Mouse (Mus musculus) embryonic facial prominence, embryonic 11.5 days (tissue): ENCODE measurements around the gene Rabl3. TPM values are rescaled to one million over a fixed set of nuclear protein-coding genes. Genes with fewer than 3 reads are reported as not detected.

Source experiments
- ATAC-seq: fragments of 200-750 bp; cut with Nextera tagmentation; replicated peaks from 2 replicates; pipeline ENCODE4 v1.8.0; 2017; ENCODE audit warnings: low read depth; ENCODE audit not compliant: insufficient number of reproducible peaks, low FRiP score, low TSS enrichment
- DNase-seq: peaks from one replicate; pipeline ENCODE4 v3.0.0-alpha.2; 2015; ENCODE audit warnings: low spot score
- H3K27ac ChIP-seq: fragments of 300-500 bp; sonication (generic); replicated peaks from 2 replicates; pipeline ENCODE4 v1.5.1; 2014; ENCODE audit warnings: mild to moderate bottlenecking, low read depth, low read length, control low read depth
- H3K27me3 ChIP-seq: fragments of 300-500 bp; sonication (generic); 2 replicates; pipeline ENCODE4 v1.6.1; 2014; ENCODE audit warnings: mild to moderate bottlenecking, low read length, moderate library complexity, mixed read lengths; ENCODE audit not compliant: control insufficient read depth, insufficient read depth
- H3K36me3 ChIP-seq: fragments of 300-500 bp; sonication (generic); replicated peaks from 2 replicates; pipeline ENCODE4 v1.6.1; 2014; ENCODE audit warnings: low read depth, mild to moderate bottlenecking, low read length, moderate library complexity, mixed read lengths; ENCODE audit not compliant: control insufficient read depth, insufficient read depth
- H3K4me1 ChIP-seq: fragments of 300-500 bp; sonication (generic); 2 replicates; pipeline ENCODE4 v1.6.1; 2014; ENCODE audit warnings: low read length, mixed read lengths; ENCODE audit not compliant: control insufficient read depth, insufficient read depth
- H3K4me2 ChIP-seq: fragments of 300-500 bp; sonication (generic); 2 replicates; pipeline ENCODE4 v1.6.1; 2014; ENCODE audit warnings: low read depth, mild to moderate bottlenecking, control low read depth, low read length, moderate library complexity
- H3K4me3 ChIP-seq: fragments of 300-500 bp; sonication (generic); 2 replicates; pipeline ENCODE4 v1.5.1; 2014; ENCODE audit warnings: low read depth, low read length, control low read depth
- H3K9ac ChIP-seq: fragments of 300-500 bp; sonication (generic); replicated peaks from 2 replicates; pipeline ENCODE4 v1.6.1; 2014; ENCODE audit warnings: mild to moderate bottlenecking, control low read depth, low read length
- H3K9me3 ChIP-seq: fragments of 300-500 bp; sonication (generic); replicated peaks from 2 replicates; pipeline ENCODE4 v1.6.1; 2016; ENCODE audit warnings: mild to moderate bottlenecking, low read length, inconsistent platforms, mixed read lengths; ENCODE audit not compliant: control insufficient read depth
- whole genome bisulfite sequencing: fragments of 180-500 bp; shearing (Covaris S2); extraction: QIAGEN DNeasy Blood & Tissue Kit; methylation state at CpG from one replicate; pipeline ENCODE4 v1.1.7; 2014; 5-methylcytosine and 5-hydroxymethylcytosine counted together
- polyA plus RNA-seq: library from polyadenylated mRNA; unstranded; fragments of >200 nt; fragmentation: Nextera tagmentation; extraction: Ambion mirVana; gene quantifications from 2 replicates; pipeline ENCODE4 v1.2.1, GENCODE M21; 2014

Gene Rabl3
- polyA plus RNA-seq, 1 experiment from 2014 or later: 41.2 TPM

GRCm38 (mm10) chr16:37532046-37532445 lies 7.6 kb upstream of the Rabl3 start:
- H3K9me3 ChIP-seq: no peaks in the 10 kb centered on the region
- H3K4me1 ChIP-seq: no peaks in the 10 kb centered on the region
- no peak overlapping the region for H3K9ac ChIP-seq
- no peak overlapping the region for H3K4me2 ChIP-seq
- DNase-seq (no peak), ATAC-seq (no peak)
- H3K4me3 ChIP-seq: no peak overlapping the region
- H3K27ac ChIP-seq: no peak overlapping the region
- 90% methylated on average over 1 of the region's 1 CpGs for WGBS
- no peaks in the 10 kb centered on the region for H3K36me3 ChIP-seq
- no peaks in the 10 kb centered on the region for H3K27me3 ChIP-seq

- no peaks in the 10 kb centered on the region for H3K27me3 ChIP-seq
- H3K9me3 ChIP-seq: no peaks in the 10 kb centered on the region
- no peak for ATAC-seq
- 85% methylated on average over 8 of the region's 8 CpGs for WGBS
- H3K4me1 ChIP-seq: no peaks in the 10 kb centered on the region
- no peak overlapping the region for H3K4me3 ChIP-seq
- DNase-seq: no peak
- no peak overlapping the region for H3K9ac ChIP-seq
- no peak overlapping the region for H3K4me2 ChIP-seq
- no peak overlapping the region for H3K27ac ChIP-seq
- no peaks in the 10 kb centered on the region for H3K36me3 ChIP-seq
Observed at GRCm38 (mm10) chr16:37533369-37534068, 6.2 kb upstream of the Rabl3 start.

- ATAC-seq (peak; percentile 66), DNase-seq (no peak)
- Histone ChIP-seq H3K27ac (no peak overlapping the region; the same call in 1 of the 2 replicates), H3K4me1 (no peaks in the 10 kb centered on the region), H3K27me3 (no peaks in the 10 kb centered on the region), H3K9ac (peak overlapping the region; percentile 93), H3K9me3 (no peaks in the 10 kb centered on the region), H3K36me3 (no peaks in the 10 kb centered on the region), H3K4me3 (peak overlapping the region; percentile 82), H3K4me2 (peak overlapping the region; percentile 81)
- under 1% methylated on average over 22 of the region's 22 CpGs for WGBS
Observed at GRCm38 (mm10) chr16:37539240-37539610, 460 bp upstream of the Rabl3 start.

GRCm38 (mm10) chr16:37540776-37541175 lies 1.1 kb downstream of the Rabl3 start:
- H3K27ac ChIP-seq: no peak overlapping the region
- 92% methylated on average over 6 of the region's 6 CpGs for WGBS

GRCm38 (mm10) chr16:37546312-37546711 lies 6.6 kb downstream of the Rabl3 start:
- no peak overlapping the region for H3K27ac ChIP-seq
- no peaks in the 10 kb centered on the region for H3K9me3 ChIP-seq
- H3K27me3 ChIP-seq: no peaks in the 10 kb centered on the region
- no peak for DNase-seq
- no peak overlapping the region for H3K4me3 ChIP-seq
- H3K9ac ChIP-seq: no peak overlapping the region
- no peak for ATAC-seq
- H3K36me3 ChIP-seq: no peaks in the 10 kb centered on the region
- no peak overlapping the region for H3K4me2 ChIP-seq
- 76% methylated on average over 5 of the region's 5 CpGs for WGBS
- no peaks in the 10 kb centered on the region for H3K4me1 ChIP-seq

More at GRCm38 (mm10) chr16:37540776-37541175, 1.1 kb downstream of the Rabl3 start:
- Histone ChIP-seq H3K9me3 (no peaks in the 10 kb centered on the region), H3K4me3 (no peak overlapping the region), H3K9ac (no peak overlapping the region), H3K36me3 (no peaks in the 10 kb centered on the region), H3K4me1 (no peaks in the 10 kb centered on the region), H3K27me3 (no peaks in the 10 kb centered on the region), H3K4me2 (no peak overlapping the region)
- no peak for ATAC-seq
- DNase-seq: no peak

- Histone ChIP-seq H3K9ac (no peak overlapping the region), H3K27me3 (no peaks in the 10 kb centered on the region), H3K4me1 (no peaks in the 10 kb centered on the region), H3K9me3 (no peaks in the 10 kb centered on the region), H3K4me2 (no peak overlapping the region), H3K27ac (no peak overlapping the region), H3K36me3 (no peaks in the 10 kb centered on the region), H3K4me3 (no peak overlapping the region)
- DNase-seq: no peak
- ATAC-seq: no peak
- WGBS: 80% methylated on average over 3 of the region's 3 CpGs
Observed at GRCm38 (mm10) chr16:37550266-37550665, 10.6 kb downstream of the Rabl3 start.

- Histone ChIP-seq H3K27ac (no peak overlapping the region), H3K9ac (no peak overlapping the region), H3K4me2 (no peak overlapping the region), H3K27me3 (no peaks in the 10 kb centered on the region), H3K36me3 (no peaks in the 10 kb centered on the region), H3K4me3 (no peak overlapping the region), H3K9me3 (no peaks in the 10 kb centered on the region), H3K4me1 (no peaks in the 10 kb centered on the region)
- no peak for ATAC-seq
- 95% methylated on average over 2 of the region's 2 CpGs for WGBS
- DNase-seq: no peak
Observed at GRCm38 (mm10) chr16:37550981-37551380, 11.3 kb downstream of the Rabl3 start.

- H3K36me3 ChIP-seq: no peaks in the 10 kb centered on the region
- no peaks in the 10 kb centered on the region for H3K27me3 ChIP-seq
- H3K27ac ChIP-seq: no peak overlapping the region
- WGBS: 93% methylated on average over 3 of the region's 3 CpGs
- H3K4me1 ChIP-seq: no peaks in the 10 kb centered on the region
- no peak overlapping the region for H3K9ac ChIP-seq
- H3K9me3 ChIP-seq: no peaks in the 10 kb centered on the region
- no peak overlapping the region for H3K4me3 ChIP-seq
- ATAC-seq (no peak), DNase-seq (no peak)
- H3K4me2 ChIP-seq: no peak overlapping the region
Observed at GRCm38 (mm10) chr16:37552824-37553223, 13.1 kb downstream of the Rabl3 start.
